Mouse (Mus musculus) erythroblast, embryonic 14.5 days (primary cell): ENCODE measurements around the gene Ern1. TPM values are rescaled to one million over a fixed set of nuclear protein-coding genes. Genes with fewer than 3 reads are reported as not detected.
"Not testable (repeated sequence)": the region's sequence is repeated elsewhere in the genome, so short reads cannot be mapped to it uniquely, and the experiment has no call there.

Experiments
- H3K27me3 ChIP-seq: 2 replicates; pipeline ENCODE4 v1.6.1; 2012; ENCODE audit warnings: inconsistent platforms; ENCODE audit not compliant: control insufficient read depth
- H3K36me3 ChIP-seq: 2 replicates; pipeline ENCODE4 v1.6.1; 2012; ENCODE audit warnings: mild to moderate bottlenecking, inconsistent platforms; ENCODE audit not compliant: control insufficient read depth
- H3K4me1 ChIP-seq: 2 replicates; pipeline ENCODE4 v1.6.1; 2012; ENCODE audit warnings: inconsistent platforms; ENCODE audit not compliant: control insufficient read depth
- H3K4me3 ChIP-seq: replicated peaks from 2 replicates; pipeline ENCODE3; 2012; ENCODE audit warnings: moderate library complexity, mild to moderate bottlenecking, inconsistent platforms
- H3K9me3 ChIP-seq: 2 replicates; pipeline ENCODE4 v1.6.1; 2012; ENCODE audit warnings: low read length, inconsistent platforms, mixed read lengths; ENCODE audit not compliant: control insufficient read depth
- GATA1 ChIP-seq: IDR thresholded peaks from 2 replicates; pipeline ENCODE4 v1.6.1; 2012; ENCODE audit warnings: low read length, inconsistent platforms, mixed read lengths
- TAL1 ChIP-seq: IDR thresholded peaks from 3 replicates; pipeline ENCODE4 v1.6.1; 2012; ENCODE audit warnings: low read length, inconsistent platforms, mixed read lengths
- polyA plus RNA-seq: library from polyadenylated mRNA; stranded (reverse); fragments of >175 nt; gene quantifications from 2 replicates; pipeline ENCODE4 v1.2.3, GENCODE M21; 2012

The Ern1 gene
- polyA plus RNA-seq, 1 experiment, result 0.27 TPM

GRCm38 (mm10) chr11:106461145-106461932, 26.3 kb downstream of the Ern1 start:
- no peak overlapping the region for H3K4me3 ChIP-seq
- H3K9me3 ChIP-seq, result no peaks in the 10 kb centered on the region
- peaks cover 6% of the 10 kb centered on the region for H3K36me3 ChIP-seq
- H3K27me3 ChIP-seq, result no peaks in the 10 kb centered on the region
- no peak for TF ChIP-seq TAL1
- TF ChIP-seq GATA1, result no peak
- H3K4me1 ChIP-seq, result peaks cover 8% of the 10 kb centered on the region

- peaks cover 8% of the 10 kb centered on the region for H3K4me1 ChIP-seq
Observed at GRCm38 (mm10) chr11:106460671-106461070, 27.0 kb downstream of the Ern1 start.

GRCm38 (mm10) chr11:106458540-106458939, 29.1 kb downstream of the Ern1 start:
- H3K4me3 ChIP-seq, result no peak overlapping the region
- H3K9me3 ChIP-seq, result no peaks in the 10 kb centered on the region
- H3K27me3 ChIP-seq, result no peaks in the 10 kb centered on the region
- TF ChIP-seq TAL1, result no peak
- TF ChIP-seq GATA1, result no peak
- H3K36me3 ChIP-seq, result peaks cover 18% of the 10 kb centered on the region
- H3K4me1 ChIP-seq, result peaks cover 8% of the 10 kb centered on the region

More at GRCm38 (mm10) chr11:106460671-106461070, 27.0 kb downstream of the Ern1 start:
- no peaks in the 10 kb centered on the region for H3K9me3 ChIP-seq
- H3K4me3 ChIP-seq, result no peak overlapping the region
- no peaks in the 10 kb centered on the region for H3K27me3 ChIP-seq
- TF ChIP-seq TAL1, result no peak
- no peak for TF ChIP-seq GATA1
- peaks cover 8% of the 10 kb centered on the region for H3K36me3 ChIP-seq

- Histone ChIP-seq H3K36me3 (peaks cover 4% of the 10 kb centered on the region), H3K27me3 (no peaks in the 10 kb centered on the region), H3K4me3 (no peak overlapping the region), H3K9me3 (no peaks in the 10 kb centered on the region), H3K4me1 (peaks cover 24% of the 10 kb centered on the region)
- TF ChIP-seq GATA1 (no peak), TAL1 (no peak)
Observed at GRCm38 (mm10) chr11:106443646-106444045, 44.0 kb downstream of the Ern1 start.

GRCm38 (mm10) chr11:106442564-106442963, 45.1 kb downstream of the Ern1 start:
- not testable (repeated sequence) for H3K9me3 ChIP-seq, H3K27me3 ChIP-seq, H3K36me3 ChIP-seq, H3K4me3 ChIP-seq
- peaks cover 27% of the 10 kb centered on the region for H3K4me1 ChIP-seq

GRCm38 (mm10) chr11:106440318-106440717, 47.3 kb downstream of the Ern1 start:
- Histone ChIP-seq H3K36me3 (peaks cover 4% of the 10 kb centered on the region), H3K9me3 (no peaks in the 10 kb centered on the region), H3K4me3 (no peak overlapping the region), H3K27me3 (no peaks in the 10 kb centered on the region), H3K4me1 (peaks cover 27% of the 10 kb centered on the region)
- TF ChIP-seq GATA1, result no peak
- TF ChIP-seq TAL1, result no peak

GRCm38 (mm10) chr11:106439355-106439754, 48.3 kb downstream of the Ern1 start:
- Histone ChIP-seq H3K36me3 (peaks cover 6% of the 10 kb centered on the region), H3K27me3 (no peaks in the 10 kb centered on the region), H3K4me3 (no peak overlapping the region), H3K4me1 (peaks cover 27% of the 10 kb centered on the region), H3K9me3 (no peaks in the 10 kb centered on the region)
- TF ChIP-seq GATA1 (no peak), TAL1 (no peak)

- TF ChIP-seq TAL1 (no peak), GATA1 (no peak)
- no peak overlapping the region for H3K4me3 ChIP-seq
Observed at GRCm38 (mm10) chr11:106438524-106439177, 49.0 kb downstream of the Ern1 start.

GRCm38 (mm10) chr11:106437543-106437942, 50.1 kb downstream of the Ern1 start:
- Histone ChIP-seq H3K27me3 (no peaks in the 10 kb centered on the region), H3K4me1 (peaks cover 27% of the 10 kb centered on the region), H3K9me3 (no peaks in the 10 kb centered on the region), H3K36me3 (peaks cover 16% of the 10 kb centered on the region), H3K4me3 (no peak overlapping the region)
- no peak for TF ChIP-seq GATA1
- TF ChIP-seq TAL1, result no peak

More at GRCm38 (mm10) chr11:106438524-106439177, 49.0 kb downstream of the Ern1 start:
- H3K36me3 ChIP-seq, result peaks cover 12% of the 10 kb centered on the region
- no peaks in the 10 kb centered on the region for H3K9me3 ChIP-seq
- peaks cover 27% of the 10 kb centered on the region for H3K4me1 ChIP-seq
- H3K27me3 ChIP-seq, result no peaks in the 10 kb centered on the region
